Mouse (Mus musculus) myocyte (in vitro differentiated cells): Measurements from ENCODE around the gene Napa. TPM values are rescaled to one million over a fixed set of nuclear protein-coding genes. Genes with fewer than 3 reads are reported as not detected.

Experiments
- H3K27me3 ChIP-seq: one replicate; pipeline ENCODE4 v1.6.1; 2011; ENCODE audit not compliant: control insufficient read depth, insufficient read depth, insufficient read length
- H3K36me3 ChIP-seq: one replicate; pipeline ENCODE4 v1.6.1; 2011; ENCODE audit not compliant: control insufficient read depth, insufficient read depth
- H3K4me2 ChIP-seq: one replicate; pipeline ENCODE4 v1.6.1; 2011; ENCODE audit warnings: low read depth, control low read depth
- H3K4me3 ChIP-seq: one replicate; pipeline ENCODE4 v1.5.1; 2011; ENCODE audit warnings: mild to moderate bottlenecking, control low read depth, moderate library complexity
- H3K79me2 ChIP-seq: one replicate; pipeline ENCODE4 v1.6.1; 2011; ENCODE audit not compliant: control insufficient read depth, insufficient read depth
- H3ac ChIP-seq: one replicate; pipeline ENCODE4 v1.6.1; 2011; ENCODE audit not compliant: control insufficient read depth, insufficient read length
- CEBPB ChIP-seq: IDR thresholded peaks from 2 replicates; pipeline ENCODE4 v1.6.1; 2011; ENCODE audit warnings: mild to moderate bottlenecking, moderate library complexity; ENCODE audit not compliant: poor library complexity, insufficient read depth, severe bottlenecking
- E2F4 ChIP-seq: IDR thresholded peaks from one replicate; pipeline ENCODE4 v1.6.1; 2011; ENCODE audit warnings: mild to moderate bottlenecking, control low read depth, moderate library complexity; ENCODE audit not compliant: insufficient read depth
- MAX ChIP-seq: IDR thresholded peaks from one replicate; pipeline ENCODE4 v1.6.1; 2011; ENCODE audit warnings: low read depth, mild to moderate bottlenecking, control low read depth
- MYOD1 ChIP-seq, 3 experiments: IDR thresholded peaks; one replicate each; pipeline ENCODE4 v1.6.1; 2011; ENCODE audit warnings: control low read depth in 2 of 3, low read depth in 2 of 3, mild to moderate bottlenecking in 2 of 3, moderate library complexity in 1 of 3; ENCODE audit not compliant: insufficient read length in 2 of 3, control insufficient read depth in 1 of 3
- MYOG ChIP-seq, 3 experiments: IDR thresholded peaks; one replicate each; pipeline ENCODE4 v1.6.1; 2011; ENCODE audit warnings: control low read depth in 2 of 3, low read depth in 2 of 3, mild to moderate bottlenecking in 2 of 3; ENCODE audit not compliant: insufficient read length in 2 of 3, control insufficient read depth in 1 of 3, insufficient read depth in 1 of 3
- POLR2A ChIP-seq: IDR thresholded peaks from one replicate; pipeline ENCODE4 v1.6.1; 2011; ENCODE audit warnings: low read depth, mild to moderate bottlenecking, control low read depth, moderate library complexity; ENCODE audit not compliant: insufficient read length
- POLR2AphosphoS2 ChIP-seq: IDR thresholded peaks from one replicate; pipeline ENCODE4 v1.6.1; 2011; ENCODE audit warnings: low read depth, control low read depth; ENCODE audit not compliant: insufficient read length
- REST ChIP-seq: IDR thresholded peaks from one replicate; pipeline ENCODE4 v1.6.1; 2011; ENCODE audit warnings: mild to moderate bottlenecking, control low read depth, moderate library complexity; ENCODE audit not compliant: insufficient read depth, insufficient read length
- SRF ChIP-seq: IDR thresholded peaks from one replicate; pipeline ENCODE4 v1.6.1; 2011; ENCODE audit warnings: low read depth; ENCODE audit not compliant: control insufficient read depth, insufficient read length
- TCF12 ChIP-seq: IDR thresholded peaks from one replicate; pipeline ENCODE4 v1.6.1; 2011; ENCODE audit warnings: mild to moderate bottlenecking, control low read depth; ENCODE audit not compliant: poor library complexity, insufficient read depth, severe bottlenecking
- TCF3 ChIP-seq: IDR thresholded peaks from one replicate; pipeline ENCODE4 v1.6.1; 2011; ENCODE audit warnings: low read depth, control low read depth; ENCODE audit not compliant: insufficient read length
- USF1 ChIP-seq: IDR thresholded peaks from one replicate; pipeline ENCODE4 v1.6.1; 2011; ENCODE audit warnings: low read depth, mild to moderate bottlenecking, control low read depth, moderate library complexity
- polyA plus RNA-seq: library from polyadenylated mRNA; unstranded; fragments of >200 nt; fragmentation: generic; extraction: Trizol; gene quantifications from one replicate; pipeline ENCODE4 v1.2.1, GENCODE M21; 2012; ENCODE audit warnings: missing spikeins

The Napa gene
- polyA plus RNA-seq, 1 experiment: 193 TPM

- no peak overlapping the region for H3K4me3 ChIP-seq
- no peaks in the 10 kb centered on the region for H3K36me3 ChIP-seq
- H3ac ChIP-seq: no peak overlapping the region
- H3K4me2 ChIP-seq: no peak overlapping the region
- H3K27me3 ChIP-seq: peaks cover 51% of the 10 kb centered on the region
- TF ChIP-seq USF1: no peak
- TF ChIP-seq MAX: no peak
- TF ChIP-seq E2F4: no peak
- no peaks in the 10 kb centered on the region for H3K79me2 ChIP-seq
These were observed 32.8 kb downstream of the Napa start for GRCm38 (mm10) chr7:16130956-16131634.

DNA sequence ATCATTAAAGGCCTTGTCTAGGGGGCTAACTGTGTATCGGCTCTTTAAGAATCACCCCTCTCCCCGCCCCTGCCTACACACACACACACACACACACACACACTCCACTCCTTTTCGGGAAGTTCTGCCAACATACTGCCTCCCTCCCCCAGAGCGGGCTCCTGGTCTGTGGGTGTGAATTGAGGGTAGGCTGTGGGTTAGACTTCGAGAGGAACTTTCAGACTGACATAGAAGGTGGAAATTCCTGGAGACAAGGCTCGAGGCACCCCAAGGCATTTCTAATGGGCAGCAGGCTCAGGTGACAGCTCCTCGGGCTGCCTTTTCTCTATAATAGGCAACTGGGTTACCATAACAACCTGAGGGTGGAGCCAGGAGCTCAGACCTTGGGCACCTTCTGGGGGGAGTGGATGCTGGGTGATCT is 33.9 kb downstream of the Napa start:
- Histone ChIP-seq H3ac (no peak overlapping the region), H3K36me3 (no peaks in the 10 kb centered on the region), H3K4me3 (no peak overlapping the region), H3K27me3 (peaks cover 51% of the 10 kb centered on the region), H3K79me2 (no peaks in the 10 kb centered on the region), H3K4me2 (no peak overlapping the region)
- TF ChIP-seq MYOD1 (IDR thresholded peaks at IDR 0.05; ENCODE audit: control insufficient read depth in 1 of 3, insufficient read length in 2 of 3, low read depth in 2 of 3) (no peak), CEBPB (no peak), MAX (no peak)

- H3K27me3 ChIP-seq: peaks cover 51% of the 10 kb centered on the region
- H3K4me3 ChIP-seq: no peak overlapping the region
- no peaks in the 10 kb centered on the region for H3K36me3 ChIP-seq
- no peaks in the 10 kb centered on the region for H3K79me2 ChIP-seq
- TF ChIP-seq CEBPB: no peak
- no peak for TF ChIP-seq MYOG (IDR thresholded peaks at IDR 0.05; ENCODE audit: control insufficient read depth in 1 of 3, insufficient read depth in 1 of 3, insufficient read length in 2 of 3, low read depth in 2 of 3)
- TF ChIP-seq MAX: no peak
- TF ChIP-seq TCF3: no peak
- no peak for TF ChIP-seq SRF
- no peak for TF ChIP-seq POLR2AphosphoS2
- no peak for TF ChIP-seq MYOD1 (IDR thresholded peaks at IDR 0.05; ENCODE audit: control insufficient read depth in 1 of 3, insufficient read length in 2 of 3, low read depth in 2 of 3)
- TF ChIP-seq E2F4: no peak
- TF ChIP-seq POLR2A: no peak
- TF ChIP-seq TCF12: no peak
- TF ChIP-seq REST: no peak
- no peak for TF ChIP-seq USF1
- H3ac ChIP-seq: no peak overlapping the region
- no peak overlapping the region for H3K4me2 ChIP-seq
These were observed 34.7 kb downstream of the Napa start for GRCm38 (mm10) chr7:16132926-16133325.

GRCm38 (mm10) chr7:16133691-16134090 is 35.4 kb downstream of the Napa start:
- TF ChIP-seq TCF12 (no peak), POLR2AphosphoS2 (no peak), MYOG (IDR thresholded peaks at IDR 0.05; ENCODE audit: control insufficient read depth in 1 of 3, insufficient read depth in 1 of 3, insufficient read length in 2 of 3, low read depth in 2 of 3) (no peak), USF1 (no peak), SRF (no peak), CEBPB (no peak)
- peaks cover 51% of the 10 kb centered on the region for H3K27me3 ChIP-seq
- no peaks in the 10 kb centered on the region for H3K79me2 ChIP-seq
- no peak overlapping the region for H3K4me3 ChIP-seq
- H3ac ChIP-seq: no peak overlapping the region
- H3K4me2 ChIP-seq: no peak overlapping the region
- H3K36me3 ChIP-seq: no peaks in the 10 kb centered on the region

- peaks cover 51% of the 10 kb centered on the region for H3K27me3 ChIP-seq
- TF ChIP-seq TCF12 (no peak), POLR2AphosphoS2 (no peak), MYOG (IDR thresholded peaks at IDR 0.05; ENCODE audit: control insufficient read depth in 1 of 3, insufficient read depth in 1 of 3, insufficient read length in 2 of 3, low read depth in 2 of 3) (no peak), POLR2A (no peak), SRF (no peak), USF1 (no peak), E2F4 (no peak), MAX (no peak), TCF3 (no peak), CEBPB (no peak), REST (no peak), MYOD1 (IDR thresholded peaks at IDR 0.05; ENCODE audit: control insufficient read depth in 1 of 3, insufficient read length in 2 of 3, low read depth in 2 of 3) (no peak)
- H3K4me2 ChIP-seq: no peak overlapping the region
- no peak overlapping the region for H3K4me3 ChIP-seq
- no peak overlapping the region for H3ac ChIP-seq
- no peaks in the 10 kb centered on the region for H3K79me2 ChIP-seq
- H3K36me3 ChIP-seq: no peaks in the 10 kb centered on the region
These were observed 36.7 kb downstream of the Napa start for GRCm38 (mm10) chr7:16134951-16135392.
